Mouse (Mus musculus): ENCODE data around the gene Fars2.

DNA sequence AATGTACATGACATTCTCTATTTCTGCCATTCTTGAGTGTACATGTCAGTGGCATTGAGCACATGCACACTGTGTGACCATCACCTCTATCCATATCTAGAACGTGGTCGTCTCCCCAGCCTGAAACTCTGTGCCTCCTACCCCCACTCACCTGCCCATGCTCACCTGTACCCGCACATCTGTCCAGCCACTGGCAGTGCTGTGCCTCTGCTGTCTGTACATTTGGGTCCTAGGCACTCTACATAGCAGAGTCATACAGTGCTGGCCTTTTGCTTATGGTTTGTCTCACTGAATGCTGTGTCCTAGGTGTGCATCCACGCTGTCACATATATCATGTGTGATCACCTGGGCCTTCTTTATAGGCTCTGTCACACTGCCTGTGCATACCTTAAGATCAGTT, 410.5 kb downstream of the Fars2 start:
- TF ChIP-seq CTCF (IDR thresholded peaks at IDR 0.05; ENCODE audit: low read depth), result no peak
- no peak for TF ChIP-seq EP300 (IDR thresholded peaks at IDR 0.05; ENCODE audit: low read depth)

Data from liver, postnatal 0 days (tissue).